Mouse (Mus musculus): ENCODE measurements around the gene Rexo1. TPM values are rescaled to one million over a fixed set of nuclear protein-coding genes. Genes with fewer than 3 reads are reported as not detected.
"Not testable (repeated sequence)": the region's sequence is repeated elsewhere in the genome, so short reads cannot be mapped to it uniquely, and the experiment has no call there.

Gene Rexo1
- 32.9 and 33.1 TPM in 2 replicates for polyA plus RNA-seq (2016; fragmentation: Nextera tagmentation; extraction: Ambion mirVana)

DNA sequence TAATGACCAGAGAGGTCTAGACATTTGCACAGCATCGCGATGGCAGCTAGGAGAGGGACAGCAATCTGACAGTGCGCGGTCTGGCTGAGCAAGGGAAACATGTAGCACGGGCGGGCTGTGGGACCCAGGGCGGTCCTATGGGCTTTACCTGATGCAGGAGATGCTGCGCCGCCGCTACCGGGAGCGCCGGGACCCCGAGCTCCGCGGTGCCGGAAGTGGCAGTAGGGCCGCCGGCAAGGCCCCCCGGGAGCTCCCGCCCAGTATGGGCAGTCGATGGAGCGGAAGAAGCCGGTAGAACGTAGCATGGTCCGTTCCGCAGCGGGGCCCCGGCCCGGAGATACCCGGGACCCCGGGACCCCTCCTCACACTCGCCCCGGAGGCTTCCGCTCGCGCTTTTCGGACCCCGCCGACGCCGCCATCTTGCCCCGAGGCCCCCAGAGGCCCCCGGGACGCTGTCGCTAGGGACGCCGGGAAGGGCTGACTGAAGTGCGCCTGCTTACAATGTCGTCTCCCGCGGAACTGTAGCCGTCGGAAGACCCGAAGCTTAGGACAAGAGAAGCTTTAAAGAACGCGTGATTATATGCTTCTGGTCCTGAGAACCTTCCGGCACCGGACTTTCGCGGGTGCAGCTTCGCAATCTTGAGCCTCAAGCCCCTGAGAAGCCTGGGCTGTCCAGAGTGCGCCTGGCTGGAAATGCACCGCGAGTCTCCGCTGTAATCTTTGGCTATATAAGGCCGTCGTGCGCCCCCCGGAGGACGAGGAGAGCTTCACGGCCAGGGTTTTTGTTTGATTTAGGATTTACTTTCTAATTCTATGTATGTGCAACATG lies at the start of gene Rexo1:
TSS of gene Rexo1 (minus strand) at position 445 of the 829 bp plus-strand sequence.
- Histone ChIP-seq H3K27ac (peak within 1 kb of the TSS; percentile 88), H3K36me3 (no peaks in the 10 kb centered on the region)
- under 1% methylated on average over 72 of the region's 72 CpGs for WGBS

GRCm38 (mm10) chr10:80611024-80611423 lies 49.7 kb upstream of the Rexo1 start:
- Histone ChIP-seq H3K27ac (no peak overlapping the region), H3K4me3 (no peak overlapping the region), H3K4me2 (replicated peaks) (no peak overlapping the region), H3K4me1 (no peaks in the 10 kb centered on the region), H3K36me3 (peaks cover 64% of the 10 kb centered on the region), H3K9ac (no peak overlapping the region), H3K9me3 (no peaks in the 10 kb centered on the region), H3K27me3 (no peaks in the 10 kb centered on the region)
- 74% methylated on average over 4 of the region's 4 CpGs for WGBS
- ATAC-seq (ENCODE audit: insufficient number of reproducible peaks, insufficient read depth, low FRiP score, low TSS enrichment) = no peak

More for the DNA sequence above, at the start of gene Rexo1:
- peak; percentile 79 for ATAC-seq (ENCODE audit: insufficient number of reproducible peaks, insufficient read depth, low FRiP score, low TSS enrichment)
- peak within 1 kb of the TSS; percentile 76 for H3K4me3 ChIP-seq
- H3K27me3 ChIP-seq = no peaks in the 10 kb centered on the region
- peaks cover 35% of the 10 kb centered on the region for H3K4me1 ChIP-seq
- H3K9ac ChIP-seq = peak within 1 kb of the TSS; percentile 86
- H3K4me2 ChIP-seq (replicated peaks) = peak within 1 kb of the TSS; percentile 90
- no peaks in the 10 kb centered on the region for H3K9me3 ChIP-seq

DNA sequence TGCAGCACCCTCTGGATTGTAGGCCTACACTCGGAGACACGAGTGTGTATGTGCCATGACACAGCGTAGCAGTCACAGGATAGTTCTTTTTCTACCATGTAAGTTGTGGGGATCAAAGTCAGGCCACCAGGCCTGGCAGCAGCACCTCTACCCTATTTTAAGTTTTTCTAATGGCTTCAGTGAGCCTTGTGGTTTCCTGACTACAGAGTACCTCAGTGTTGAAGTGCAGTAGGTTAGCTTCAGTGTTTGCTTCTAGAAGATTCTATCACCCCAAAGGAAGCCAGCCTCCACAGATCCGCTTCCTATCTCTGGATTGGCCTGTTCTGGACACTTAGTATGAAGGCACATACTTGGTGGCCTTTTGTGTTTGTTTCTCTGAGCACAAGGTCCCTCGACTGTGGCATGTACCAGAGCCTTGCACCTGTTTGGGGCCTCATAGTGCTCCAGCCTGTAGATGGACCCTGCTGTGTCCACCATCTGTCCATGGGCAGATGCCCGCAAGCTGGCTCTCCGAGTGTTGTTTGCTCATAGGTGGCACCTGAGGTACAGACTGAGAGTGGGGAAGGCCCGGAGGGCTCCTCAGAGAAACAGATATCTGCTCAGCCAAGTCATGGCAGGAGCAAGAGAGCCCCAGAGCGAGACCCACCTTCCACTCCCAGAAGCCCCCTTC lies 48.9 kb upstream of the Rexo1 start:
- no peaks in the 10 kb centered on the region for H3K4me1 ChIP-seq
- no peak overlapping the region for H3K27ac ChIP-seq
- peaks cover 58% of the 10 kb centered on the region for H3K36me3 ChIP-seq
- no peak for ATAC-seq (ENCODE audit: insufficient number of reproducible peaks, insufficient read depth, low FRiP score, low TSS enrichment)
- H3K9ac ChIP-seq = no peak overlapping the region
- no peak overlapping the region for H3K4me2 ChIP-seq (replicated peaks)
- no peaks in the 10 kb centered on the region for H3K9me3 ChIP-seq
- no peaks in the 10 kb centered on the region for H3K27me3 ChIP-seq
- WGBS = 92% methylated on average over 9 of the region's 9 CpGs
- H3K4me3 ChIP-seq = no peak overlapping the region

- Histone ChIP-seq H3K9me3 (no peaks in the 10 kb centered on the region), H3K4me1 (no peaks in the 10 kb centered on the region), H3K4me3 (no peak overlapping the region), H3K27me3 (no peaks in the 10 kb centered on the region), H3K9ac (no peak overlapping the region), H3K36me3 (peaks cover 50% of the 10 kb centered on the region), H3K4me2 (replicated peaks) (no peak overlapping the region), H3K27ac (no peak overlapping the region)
- WGBS = 93% methylated on average over 10 of the region's 10 CpGs
- no peak for ATAC-seq (ENCODE audit: insufficient number of reproducible peaks, insufficient read depth, low FRiP score, low TSS enrichment)
Measured at GRCm38 (mm10) chr10:80609269-80609924, 48.0 kb upstream of the Rexo1 start.

- H3K36me3 ChIP-seq = peaks cover 49% of the 10 kb centered on the region
- 83% methylated on average over 3 of the region's 3 CpGs for WGBS
- H3K27ac ChIP-seq = no peak overlapping the region
- H3K4me1 ChIP-seq = peaks cover 8% of the 10 kb centered on the region
- no peak overlapping the region for H3K4me2 ChIP-seq (replicated peaks)
- ATAC-seq (ENCODE audit: insufficient number of reproducible peaks, insufficient read depth, low FRiP score, low TSS enrichment) = no peak
- H3K9me3 ChIP-seq = no peaks in the 10 kb centered on the region
- H3K9ac ChIP-seq = no peak overlapping the region
- H3K27me3 ChIP-seq = no peaks in the 10 kb centered on the region
- H3K4me3 ChIP-seq = no peak overlapping the region
Measured at GRCm38 (mm10) chr10:80608435-80608834, 47.1 kb upstream of the Rexo1 start.

- H3K27me3 ChIP-seq = no peaks in the 10 kb centered on the region
- no peaks in the 10 kb centered on the region for H3K9me3 ChIP-seq
- peaks cover 42% of the 10 kb centered on the region for H3K36me3 ChIP-seq
- H3K4me3 ChIP-seq = no peak overlapping the region
- no peak overlapping the region for H3K27ac ChIP-seq
- no peak for ATAC-seq (ENCODE audit: insufficient number of reproducible peaks, insufficient read depth, low FRiP score, low TSS enrichment)
- peaks cover 10% of the 10 kb centered on the region for H3K4me1 ChIP-seq
- 95% methylated on average over 34 of the region's 34 CpGs for WGBS
- no peak overlapping the region for H3K9ac ChIP-seq
- no peak overlapping the region for H3K4me2 ChIP-seq (replicated peaks)
Measured at GRCm38 (mm10) chr10:80606737-80607350, 45.5 kb upstream of the Rexo1 start.

DNA sequence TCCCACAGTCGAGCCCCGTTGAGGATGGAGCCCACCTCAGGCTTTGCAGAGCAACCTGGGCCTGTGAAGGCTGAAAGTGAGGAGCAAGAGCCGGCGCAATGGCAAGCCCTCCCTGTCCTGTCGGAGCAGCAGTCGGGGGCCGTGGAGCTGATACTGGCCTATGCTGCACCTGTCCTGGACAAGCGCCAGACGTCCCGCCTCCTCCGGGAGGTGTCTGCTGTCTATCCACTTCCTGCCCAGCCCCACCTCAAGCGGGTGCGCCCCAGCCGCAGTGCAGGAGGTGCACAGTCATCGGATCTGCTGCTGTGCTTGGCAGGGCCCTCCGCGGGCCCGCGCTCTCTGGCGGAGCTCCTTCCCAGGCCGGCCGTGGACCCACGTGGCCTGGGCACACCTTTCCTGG lies 44.9 kb upstream of the Rexo1 start:
- no peak overlapping the region for H3K4me3 ChIP-seq
- WGBS = 89% methylated on average over 23 of the region's 23 CpGs
- H3K36me3 ChIP-seq = peaks cover 41% of the 10 kb centered on the region

GRCm38 (mm10) chr10:80605721-80606120 lies 44.4 kb upstream of the Rexo1 start, which contains the start of gene Gm49322:
Gene Gm49322, plus strand, starts transcription at chr10:80606021.
- H3K4me2 ChIP-seq (replicated peaks); H3K9ac ChIP-seq; H3K9me3 ChIP-seq; H3K27me3 ChIP-seq; H3K27ac ChIP-seq; ATAC-seq (ENCODE audit: insufficient number of reproducible peaks, insufficient read depth, low FRiP score, low TSS enrichment); H3K4me3 ChIP-seq: not testable (repeated sequence)
- peaks cover 41% of the 10 kb centered on the region for H3K36me3 ChIP-seq
- WGBS = 76% methylated on average over 2 of the region's 4 CpGs
- peaks cover 10% of the 10 kb centered on the region for H3K4me1 ChIP-seq

More for the DNA sequence above, 44.9 kb upstream of the Rexo1 start:
- no peaks in the 10 kb centered on the region for H3K9me3 ChIP-seq
- no peak overlapping the region for H3K27ac ChIP-seq
- no peak overlapping the region for H3K4me2 ChIP-seq (replicated peaks)
- no peak overlapping the region for H3K9ac ChIP-seq
- ATAC-seq (ENCODE audit: insufficient number of reproducible peaks, insufficient read depth, low FRiP score, low TSS enrichment) = no peak
- no peaks in the 10 kb centered on the region for H3K27me3 ChIP-seq
- H3K4me1 ChIP-seq = peaks cover 10% of the 10 kb centered on the region

- Histone ChIP-seq H3K9ac (no peak overlapping the region), H3K4me3 (no peak overlapping the region)
- WGBS = 90% methylated on average over 2 of the region's 2 CpGs
Measured at GRCm38 (mm10) chr10:80604988-80605387, 43.6 kb upstream of the Rexo1 start.

DNA sequence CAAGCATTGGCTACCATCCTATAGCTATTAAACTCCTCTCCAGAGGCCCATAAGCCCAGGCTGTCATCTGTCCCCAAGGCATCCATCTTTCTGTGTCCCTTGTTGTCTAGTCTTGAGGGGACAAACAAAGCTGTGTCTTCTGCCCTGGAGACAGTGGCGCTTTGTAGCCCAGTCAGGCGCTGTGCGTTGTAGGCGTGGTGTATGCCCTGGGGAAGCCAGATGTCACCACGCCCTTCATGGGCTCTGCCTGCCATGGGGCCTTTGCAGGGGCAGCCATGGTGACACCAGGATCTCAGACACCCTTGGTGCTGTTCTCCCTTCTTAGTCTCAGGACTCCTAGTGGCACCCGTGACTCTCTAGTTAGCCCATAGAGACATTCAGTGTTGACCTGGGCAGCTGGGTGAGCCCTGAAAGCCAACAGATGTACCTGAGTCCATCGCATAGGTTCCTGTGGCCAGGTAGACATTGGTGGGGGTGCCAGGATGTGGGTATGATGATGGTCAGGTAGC lies 42.7 kb upstream of the Rexo1 start:
- H3K4me2 ChIP-seq (replicated peaks) = peak overlapping the region; percentile 86
- H3K27ac ChIP-seq = no peak overlapping the region; the same call in 1 of the 2 replicates
- peak overlapping the region; percentile 75 for H3K4me3 ChIP-seq
- 92% methylated on average over 7 of the region's 7 CpGs for WGBS
- ATAC-seq (ENCODE audit: insufficient number of reproducible peaks, insufficient read depth, low FRiP score, low TSS enrichment) = no peak
- no peaks in the 10 kb centered on the region for H3K9me3 ChIP-seq
- H3K4me1 ChIP-seq = peaks cover 10% of the 10 kb centered on the region
- H3K9ac ChIP-seq = peak overlapping the region; percentile 61
- peaks cover 32% of the 10 kb centered on the region for H3K36me3 ChIP-seq
- H3K27me3 ChIP-seq = no peaks in the 10 kb centered on the region

More at GRCm38 (mm10) chr10:80604988-80605387, 43.6 kb upstream of the Rexo1 start:
- no peak overlapping the region for H3K4me2 ChIP-seq (replicated peaks)
- H3K27ac ChIP-seq = no peak overlapping the region
- no peak for ATAC-seq (ENCODE audit: insufficient number of reproducible peaks, insufficient read depth, low FRiP score, low TSS enrichment)
- peaks cover 10% of the 10 kb centered on the region for H3K4me1 ChIP-seq
- no peaks in the 10 kb centered on the region for H3K9me3 ChIP-seq
- no peaks in the 10 kb centered on the region for H3K27me3 ChIP-seq
- peaks cover 41% of the 10 kb centered on the region for H3K36me3 ChIP-seq

GRCm38 (mm10) chr10:80603364-80603763 lies 42.0 kb upstream of the Rexo1 start:
- H3K4me2 ChIP-seq (replicated peaks) = peak overlapping the region; percentile 86
- peaks cover 25% of the 10 kb centered on the region for H3K36me3 ChIP-seq
- peaks cover 10% of the 10 kb centered on the region for H3K4me1 ChIP-seq
- H3K9ac ChIP-seq = peak overlapping the region; percentile 61
- H3K9me3 ChIP-seq = no peaks in the 10 kb centered on the region
- H3K27me3 ChIP-seq = no peaks in the 10 kb centered on the region
- 34% methylated on average over 7 of the region's 7 CpGs for WGBS
- H3K4me3 ChIP-seq = peak overlapping the region; percentile 75
- ATAC-seq (ENCODE audit: insufficient number of reproducible peaks, insufficient read depth, low FRiP score, low TSS enrichment) = no peak
- H3K27ac ChIP-seq = peak overlapping the region; percentile 87

Data from embryonic facial prominence, embryonic 12.5 days (tissue).